Mouse (Mus musculus): ENCODE results near the gene Farp1.

Farp1 gene

DNA sequence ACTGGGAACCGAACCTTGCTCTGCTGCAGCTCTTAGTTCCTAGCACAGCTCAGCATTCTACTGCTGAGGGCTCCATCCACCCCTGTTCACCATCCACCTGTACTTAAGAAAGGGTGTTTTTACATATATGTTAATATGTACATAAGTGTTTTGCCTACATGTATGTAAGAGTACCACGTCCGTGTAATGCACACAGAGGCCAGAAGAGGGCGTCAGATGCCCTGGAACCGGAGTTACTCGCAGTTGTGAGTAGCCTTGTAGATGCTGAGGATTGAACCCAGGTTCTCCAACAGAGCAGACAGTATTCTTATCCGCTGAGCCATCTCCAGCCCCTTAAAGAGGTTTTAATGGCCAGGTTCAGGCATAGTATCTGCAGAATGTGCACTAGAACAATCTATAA lies 183.6 kb downstream of the Farp1 start:
- no peak for DNase-seq (ENCODE audit: low spot score in 2 of 2)

DNA sequence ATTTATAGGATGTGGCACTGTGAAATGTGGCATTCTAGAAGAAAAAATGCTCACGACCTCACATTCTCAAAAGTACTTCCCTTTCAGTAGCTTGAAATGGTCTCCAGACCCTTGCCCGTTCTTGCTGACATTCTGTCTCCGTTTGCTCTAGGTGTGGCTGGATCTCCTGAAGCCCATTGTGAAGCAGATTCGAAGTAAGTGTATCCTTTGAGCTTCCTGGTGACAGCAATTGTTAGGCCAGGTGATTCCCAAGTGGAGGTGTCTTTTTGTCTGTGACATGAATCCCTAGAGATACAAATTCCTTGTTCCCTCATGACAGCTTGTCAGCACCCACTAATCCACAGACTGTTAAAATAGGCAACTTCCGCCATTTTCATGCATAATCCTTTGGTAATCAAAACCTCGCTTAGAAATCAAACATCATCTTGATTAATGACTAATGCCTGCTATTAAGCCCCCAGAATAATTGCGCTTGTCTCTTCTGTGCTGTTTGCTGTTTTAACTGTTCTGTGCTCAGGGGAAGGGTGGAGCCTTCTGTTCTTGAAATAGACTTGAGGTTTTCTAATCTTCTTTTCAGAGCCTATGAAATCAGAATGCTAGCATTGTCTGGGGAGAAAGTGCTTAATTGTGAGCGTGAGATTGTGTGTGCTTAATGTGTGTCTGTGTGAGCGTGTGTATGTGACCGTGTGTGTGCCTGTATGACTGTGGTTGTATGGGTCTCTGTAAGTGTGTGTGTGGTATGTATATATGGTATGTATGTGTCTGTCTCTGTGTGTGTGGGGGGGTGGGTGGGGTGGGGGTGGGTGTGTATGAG lies 184.4 kb downstream of the Farp1 start:
- no peak for DNase-seq (ENCODE audit: low spot score in 2 of 2)

DNA sequence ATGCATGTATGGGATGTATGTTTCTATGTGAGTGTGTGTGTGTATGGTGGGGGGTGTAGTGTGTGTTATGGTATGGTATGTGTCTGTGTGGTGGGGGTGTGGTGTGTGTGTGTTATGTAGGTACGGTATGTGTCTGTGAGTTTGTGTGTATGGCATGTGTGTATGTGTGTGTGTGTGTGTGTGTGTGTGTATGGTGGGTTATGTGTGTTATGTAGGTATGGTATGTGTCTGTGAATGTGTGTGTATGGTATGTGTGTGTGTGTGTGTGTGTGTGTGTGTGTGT lies 185.0 kb downstream of the Farp1 start:
- DNase-seq (ENCODE audit: low spot score in 2 of 2) = no peak

DNA sequence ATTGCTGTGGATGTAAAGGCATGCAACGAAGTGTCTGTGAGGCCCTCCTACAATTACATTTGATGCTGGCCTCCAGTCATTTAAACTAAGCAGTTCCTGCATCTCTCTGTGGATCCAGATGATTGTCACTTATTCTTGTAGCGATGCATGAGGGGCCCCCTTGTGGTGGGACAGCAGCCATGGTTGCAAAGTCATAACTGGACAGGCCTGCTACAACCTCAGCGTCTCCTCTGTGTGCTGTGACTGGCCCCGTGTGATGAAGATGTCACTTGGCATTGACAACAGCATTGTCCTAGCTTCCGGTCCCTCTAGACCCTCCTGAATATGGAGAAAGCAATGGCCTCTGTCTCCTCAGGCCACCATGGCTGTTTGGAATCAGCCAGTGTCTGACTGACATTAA lies 185.7 kb downstream of the Farp1 start:
- peak; percentile 50 to 73 for DNase-seq (ENCODE audit: low spot score in 2 of 2)

DNA sequence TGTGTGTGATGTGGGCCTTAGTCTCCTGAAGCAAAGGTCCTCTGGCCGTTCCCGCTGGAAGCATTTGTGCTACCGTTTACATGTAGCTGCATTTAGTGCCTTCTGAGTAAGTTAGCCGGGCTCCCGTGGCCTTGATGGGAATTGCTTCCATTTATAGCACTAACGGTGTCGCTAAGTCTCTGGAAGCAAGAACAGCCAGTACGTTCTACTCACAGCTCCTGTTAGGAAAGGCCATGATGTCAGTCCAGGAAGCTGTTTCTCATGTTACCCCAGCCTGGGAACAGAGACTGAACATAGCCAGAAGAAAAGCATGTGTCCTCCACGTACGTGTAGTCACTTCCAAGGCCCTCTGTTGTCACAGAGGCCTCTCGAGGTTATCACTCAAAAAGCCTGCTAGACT lies 190.8 kb downstream of the Farp1 start:
- no peak for DNase-seq (ENCODE audit: low spot score in 2 of 2)

DNA sequence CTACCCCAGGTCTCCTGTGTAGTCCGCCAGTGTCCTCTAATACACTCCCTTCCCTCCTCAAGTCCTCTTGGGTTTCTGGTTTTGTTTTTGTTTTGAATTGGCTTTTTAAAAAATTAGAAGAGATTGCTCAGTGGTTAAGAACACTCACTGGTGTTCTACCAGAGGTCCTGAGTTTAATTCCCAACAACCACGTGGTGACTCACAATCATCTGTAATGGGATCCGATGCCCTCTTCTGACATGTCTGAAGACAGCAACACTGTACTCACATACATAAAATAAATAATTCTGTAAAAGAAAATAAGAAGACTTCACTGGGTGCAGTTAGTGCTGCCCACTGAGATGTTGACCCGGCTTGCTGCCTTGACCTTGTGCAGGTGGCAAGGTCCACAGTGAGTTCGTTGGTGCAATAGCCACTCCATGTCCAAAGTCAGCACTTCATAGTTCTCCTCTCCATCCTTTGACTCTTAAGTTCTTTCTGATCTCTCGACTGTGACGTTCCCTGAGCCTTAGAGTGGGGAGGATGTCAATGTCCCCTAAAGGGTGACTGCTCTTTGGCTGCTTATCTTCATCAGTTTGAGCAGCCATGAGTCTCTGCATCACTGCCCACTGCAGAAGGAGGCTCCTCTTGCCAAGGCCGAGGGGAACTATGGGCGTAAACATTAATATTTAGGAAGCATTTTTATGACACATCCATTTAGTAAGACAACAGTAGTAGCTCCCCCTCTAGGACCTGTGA lies 194.2 kb downstream of the Farp1 start:
- DNase-seq (ENCODE audit: low spot score in 2 of 2) = no peak

DNA sequence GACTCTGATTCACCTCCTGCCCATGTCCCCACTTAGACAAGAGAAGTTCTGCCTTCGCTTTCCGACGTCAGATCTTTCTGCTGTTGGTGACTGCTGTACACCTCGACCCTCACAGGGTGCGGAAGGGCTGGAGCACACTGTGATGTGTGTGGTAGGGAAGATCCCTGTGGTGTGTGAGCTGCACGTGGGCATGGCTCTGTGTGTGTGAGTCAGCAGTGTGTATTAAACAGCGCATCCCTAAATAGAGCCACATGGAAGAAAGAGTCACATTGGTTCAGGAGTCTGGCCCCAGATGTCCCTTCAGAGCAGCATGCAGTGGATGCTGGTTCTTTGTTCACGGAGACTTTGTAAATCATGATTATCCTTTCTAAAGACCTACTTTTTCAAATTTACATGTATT lies 196.2 kb downstream of the Farp1 start:
- DNase-seq (ENCODE audit: low spot score in 2 of 2) = no peak

DNA sequence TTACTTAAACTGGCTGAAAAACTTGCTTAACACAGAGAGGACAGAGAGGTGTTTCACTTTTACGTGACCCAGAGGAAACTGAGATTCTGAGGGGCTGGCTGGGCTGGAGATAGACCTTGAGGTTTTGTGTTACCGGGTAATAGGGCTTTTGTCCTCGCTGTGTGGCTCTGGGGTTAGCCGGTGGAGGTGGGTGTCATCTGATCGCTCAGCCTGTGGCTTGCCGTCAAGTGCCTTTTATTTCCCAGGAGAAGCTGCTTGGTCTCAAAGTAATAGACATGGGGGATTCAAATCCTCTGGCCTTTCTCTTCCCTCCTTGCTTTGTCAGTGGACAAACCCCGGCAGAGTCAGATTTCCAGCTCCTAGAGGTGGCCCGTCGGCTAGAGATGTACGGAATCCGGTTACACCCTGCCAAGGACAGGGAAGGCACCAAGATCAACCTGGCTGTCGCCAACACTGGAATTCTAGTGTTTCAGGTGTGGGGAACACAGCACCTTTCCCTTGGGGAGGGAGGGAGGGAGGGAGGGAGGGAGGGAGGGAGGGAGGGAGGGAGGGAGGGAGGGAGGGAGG lies 199.8 kb downstream of the Farp1 start:
- DNase-seq (ENCODE audit: low spot score in 2 of 2) = no peak

DNA sequence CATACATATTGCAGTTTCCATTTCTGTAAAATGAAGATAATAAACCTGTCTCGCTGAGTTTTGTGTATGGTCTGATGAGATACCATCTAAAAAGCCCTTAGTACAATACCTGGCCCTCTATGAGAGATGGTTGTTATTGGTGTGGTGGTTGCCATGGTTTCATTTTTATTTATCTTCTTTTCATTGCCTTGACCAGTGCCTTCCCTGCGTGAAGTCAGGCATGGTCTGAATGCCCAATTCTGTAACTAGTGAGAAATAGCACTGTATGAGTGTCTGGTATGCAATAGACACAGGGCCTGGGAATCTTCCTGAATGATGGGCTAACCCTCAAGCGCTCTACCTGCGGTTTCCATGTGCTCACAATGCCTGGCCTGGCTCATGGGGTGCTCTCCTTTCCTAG lies 201.7 kb downstream of the Farp1 start:
- DNase-seq (ENCODE audit: low spot score in 2 of 2) = no peak

DNA sequence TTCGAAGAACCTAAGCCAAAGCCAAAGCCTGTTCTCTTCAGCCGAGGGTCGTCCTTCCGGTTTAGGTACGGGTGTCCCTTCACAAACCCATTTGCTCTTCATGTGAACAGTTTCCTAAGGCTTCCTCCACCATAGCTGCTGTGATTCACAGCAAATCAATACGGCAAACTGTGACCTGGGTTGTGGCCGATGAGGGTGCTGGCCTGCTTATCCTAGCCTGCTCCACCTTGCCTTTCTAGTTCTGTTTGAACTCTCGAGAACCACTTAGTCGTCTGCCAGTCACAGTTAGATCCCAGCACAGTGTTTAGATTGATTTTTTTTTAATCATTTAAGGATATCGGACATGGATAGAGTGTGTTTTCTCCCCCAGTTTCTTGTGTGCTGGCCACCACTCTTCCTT lies 203.7 kb downstream of the Farp1 start:
- DNase-seq (ENCODE audit: low spot score in 2 of 2) = no peak

DNA sequence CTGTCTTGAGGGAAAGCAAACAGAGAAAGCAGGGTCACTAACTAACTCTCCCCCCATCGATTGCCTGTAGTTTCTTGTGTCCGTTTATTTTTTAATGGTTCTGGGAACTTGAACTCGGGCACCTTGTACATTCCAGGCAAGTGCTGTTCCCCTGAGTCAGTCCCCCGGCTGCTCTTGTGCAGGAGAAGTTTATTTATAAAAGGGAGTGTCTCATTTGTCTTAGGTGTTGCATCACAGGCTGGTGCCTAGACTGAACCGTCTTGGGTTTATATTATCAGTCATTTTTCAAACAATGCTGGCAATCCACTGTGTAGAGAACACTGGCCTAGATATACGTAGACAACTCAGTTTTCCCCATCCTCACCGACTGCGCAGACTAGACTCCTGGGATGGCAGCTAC lies 204.4 kb downstream of the Farp1 start:
- peak in 1 of 2 experiments; percentile 11 for DNase-seq (ENCODE audit: low spot score in 2 of 2)

DNA sequence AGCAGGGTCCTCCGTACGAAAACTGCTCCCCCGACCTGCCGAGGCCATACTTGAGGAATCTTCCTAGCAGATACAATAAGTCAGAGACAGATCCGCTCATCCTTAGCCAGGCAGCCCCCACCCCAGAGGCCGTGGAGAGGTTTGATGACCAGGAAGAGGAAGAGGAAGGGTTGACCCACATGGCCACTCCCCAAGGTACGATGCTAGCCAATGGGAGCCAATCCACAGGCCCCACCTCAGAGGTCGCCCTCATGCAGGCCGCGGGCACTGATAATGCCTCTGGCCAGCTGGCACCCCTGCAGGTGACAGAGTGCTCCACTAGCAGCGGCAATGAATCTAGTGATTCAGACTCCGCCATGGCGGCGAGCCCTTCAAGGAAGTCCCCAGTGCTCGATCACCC lies 209.1 kb downstream of the Farp1 start:
- no peak for DNase-seq (ENCODE audit: low spot score in 2 of 2)

DNA sequence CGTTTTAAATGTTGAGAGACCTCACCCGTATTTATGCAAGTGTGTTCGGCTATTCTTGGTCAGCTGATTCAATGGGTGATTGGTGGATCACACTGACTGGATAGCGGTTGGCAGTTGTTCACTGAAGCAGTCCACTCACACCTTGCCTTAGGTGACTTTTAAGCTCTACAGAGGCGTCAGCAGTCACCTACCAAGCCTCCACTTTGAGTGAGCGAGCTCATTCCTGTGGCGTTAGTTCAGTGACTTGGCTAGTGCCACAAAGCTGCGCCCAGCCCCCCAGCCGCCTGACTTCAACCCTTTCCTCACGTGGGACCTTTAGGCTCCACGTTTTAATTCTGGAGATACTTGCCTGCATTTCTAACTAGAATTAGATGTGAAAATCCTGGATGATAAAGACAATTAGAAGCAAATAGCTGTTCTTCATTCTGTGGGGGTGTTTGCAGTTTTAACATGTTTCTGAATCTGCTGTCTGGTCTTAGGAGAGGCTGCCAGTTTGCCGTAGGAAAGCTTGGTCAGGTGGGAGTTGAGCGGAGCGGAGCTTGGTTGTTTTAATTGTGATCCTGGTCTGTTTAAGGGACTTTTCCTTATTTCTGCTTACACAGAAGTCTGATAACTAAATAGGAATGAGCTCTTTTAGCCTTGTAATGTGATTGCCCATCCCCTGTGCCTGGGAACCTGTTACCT lies 211.2 kb downstream of the Farp1 start:
- no peak for DNase-seq (ENCODE audit: low spot score in 2 of 2)

DNA sequence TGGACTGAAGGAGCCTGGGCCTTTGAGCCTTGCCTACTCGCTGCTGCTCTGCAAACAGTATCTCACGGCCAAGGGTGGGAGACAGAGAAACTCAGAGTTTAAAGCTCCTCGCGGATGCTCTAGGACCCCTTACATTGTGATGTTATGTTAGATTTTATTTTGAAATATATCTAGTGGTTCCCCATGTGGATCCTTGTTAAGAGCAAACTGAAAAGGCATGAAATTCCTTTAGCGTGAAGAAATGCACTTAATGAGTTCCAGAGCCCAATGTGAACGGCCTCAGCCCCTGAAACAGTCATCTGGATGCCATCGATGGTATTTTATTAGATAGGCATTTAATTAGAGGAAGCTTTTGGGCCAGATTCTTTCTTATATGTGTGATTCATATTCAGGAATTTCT lies 212.3 kb downstream of the Farp1 start:
- no peak for DNase-seq (ENCODE audit: low spot score in 2 of 2)

DNA sequence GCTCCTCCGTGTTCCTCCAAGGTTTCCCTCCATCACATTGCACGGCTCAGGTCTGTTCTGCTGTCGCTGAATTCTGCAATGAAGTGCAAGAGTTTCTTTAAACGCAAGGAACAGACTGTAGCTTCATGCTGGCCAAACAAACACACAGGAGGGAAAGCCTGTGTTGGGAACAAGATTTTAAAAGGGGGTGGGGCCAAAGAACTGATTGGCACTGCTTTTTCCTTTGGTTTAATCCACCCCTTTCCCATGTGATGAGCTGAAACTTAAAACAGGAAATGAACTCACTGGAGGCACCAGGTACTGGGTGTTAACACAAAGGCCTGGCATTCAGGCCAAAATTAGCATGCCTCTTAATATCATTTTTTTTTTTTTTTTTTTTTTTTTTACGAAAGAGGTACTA lies 213.3 kb downstream of the Farp1 start:
- DNase-seq (ENCODE audit: low spot score in 2 of 2) = no peak

DNA sequence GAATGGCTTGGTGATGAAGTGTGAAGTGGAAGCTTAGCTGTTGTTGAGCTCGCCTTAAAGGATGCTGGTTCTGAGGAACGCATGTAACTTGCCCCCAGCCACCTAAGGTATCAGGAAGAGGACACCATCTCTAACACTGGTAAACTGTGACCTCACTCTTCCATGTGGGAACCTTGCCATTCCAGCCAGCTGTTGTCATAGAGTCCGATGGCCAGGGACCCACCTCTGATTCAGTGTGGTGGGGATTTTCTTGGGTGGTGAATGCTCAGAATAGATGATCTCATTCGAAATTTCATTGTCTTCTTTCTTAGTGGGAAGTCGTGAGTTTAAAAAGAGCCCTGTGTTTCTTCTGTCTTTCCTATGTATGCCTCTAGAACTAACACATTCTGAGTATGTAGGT lies 216.1 kb downstream of the Farp1 start:
- no peak for DNase-seq (ENCODE audit: low spot score in 2 of 2)

DNA sequence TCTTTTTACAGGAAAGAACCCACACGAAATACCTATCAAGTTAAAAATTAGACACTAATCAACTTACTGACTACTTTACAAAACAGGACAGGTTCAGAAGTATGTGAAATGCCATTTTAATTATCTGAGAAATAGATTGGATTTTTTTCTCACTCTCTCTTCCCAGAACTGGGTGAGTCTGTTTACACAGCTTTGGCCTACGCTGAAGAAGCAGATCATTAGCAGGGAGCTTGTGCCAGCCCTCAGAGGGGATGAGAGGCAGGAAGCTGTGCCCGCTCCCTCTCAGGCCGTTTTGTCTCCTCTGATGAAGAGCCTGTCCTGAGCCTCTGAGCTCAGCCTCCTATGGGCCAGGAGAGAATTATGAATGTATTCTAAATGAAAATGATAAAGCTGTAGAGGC lies 216.7 kb downstream of the Farp1 start:
- DNase-seq (ENCODE audit: low spot score in 2 of 2) = no peak

DNA sequence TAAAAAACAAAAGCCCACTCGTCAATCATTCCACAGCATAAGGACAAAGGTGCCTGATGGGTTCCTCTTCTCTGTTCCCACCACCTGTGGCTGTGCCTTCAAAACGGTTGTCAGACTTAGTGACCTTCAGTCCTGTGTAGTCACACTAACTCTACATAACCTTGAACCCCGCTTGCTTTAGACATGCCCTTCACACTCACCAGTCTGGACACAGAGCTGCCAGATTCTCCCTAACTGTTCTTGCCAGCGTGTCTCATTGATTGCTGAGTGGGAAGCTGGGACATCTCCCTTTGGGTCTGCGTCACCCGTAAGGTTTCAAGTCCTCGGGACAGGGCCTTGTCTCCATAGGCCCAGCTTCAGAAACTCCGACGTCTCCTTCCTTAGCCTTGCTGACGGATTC lies 217.5 kb downstream of the Farp1 start:
- no peak for DNase-seq (ENCODE audit: low spot score in 2 of 2)

DNA sequence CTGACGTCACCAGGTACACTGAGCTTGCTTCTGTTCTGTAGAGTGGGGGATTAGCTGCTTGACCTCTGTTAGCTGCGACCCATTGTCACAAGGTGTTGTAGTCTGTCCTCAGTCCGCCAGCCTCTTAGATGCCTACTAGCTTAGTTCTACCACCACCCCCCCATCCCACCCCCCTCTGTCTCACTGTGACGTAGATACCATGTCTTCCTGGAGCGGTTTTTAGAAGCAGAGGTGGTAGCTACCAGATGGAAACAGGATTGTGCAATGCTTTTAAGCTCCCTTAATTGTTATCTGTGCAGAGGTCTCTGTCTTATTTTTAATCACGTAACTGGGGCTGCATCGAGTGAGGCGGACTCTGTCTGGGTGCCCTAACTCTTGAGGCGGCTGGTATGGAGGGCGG lies 219.9 kb downstream of the Farp1 start:
- DNase-seq (ENCODE audit: low spot score in 2 of 2) = no peak

DNA sequence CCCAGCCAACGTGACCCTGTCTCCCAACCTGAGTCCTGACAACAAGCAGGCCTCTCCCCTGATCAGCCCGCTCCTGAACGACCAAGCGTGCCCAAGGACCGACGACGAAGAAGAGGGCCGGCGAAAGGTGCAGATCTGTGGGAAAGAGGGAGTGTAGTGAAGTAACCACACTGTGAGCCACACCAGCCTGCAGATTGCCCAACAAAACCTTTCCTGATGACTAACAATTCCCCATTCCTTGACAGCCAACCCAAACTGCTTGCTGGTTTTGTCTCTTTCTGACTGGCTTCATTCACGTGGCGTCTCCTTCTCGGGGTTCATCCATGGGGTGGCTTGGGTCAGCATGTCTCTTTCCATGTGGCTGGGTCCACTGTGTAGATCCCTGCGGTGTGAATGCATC lies 220.5 kb downstream of the Farp1 start:
- no peak for DNase-seq (ENCODE audit: low spot score in 2 of 2)

DNA sequence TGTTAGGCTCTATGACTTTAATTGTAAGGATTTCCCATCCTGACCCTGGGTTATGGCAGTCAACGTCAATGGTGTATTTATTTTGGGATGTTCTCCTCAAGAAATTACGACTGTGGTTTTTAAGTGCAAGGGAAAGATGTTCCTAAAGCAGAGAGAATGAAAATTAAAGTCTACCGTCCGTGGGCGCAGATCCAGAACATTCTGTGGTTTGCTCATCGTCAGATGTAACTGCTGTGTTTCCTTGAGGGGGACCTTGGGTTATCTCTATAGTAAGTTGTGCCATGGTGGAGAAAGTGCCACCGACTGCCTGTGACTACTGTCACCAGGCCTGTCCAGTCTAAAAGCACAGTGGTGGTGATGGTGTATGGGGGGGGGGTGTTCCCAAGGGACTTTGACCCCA lies 221.9 kb downstream of the Farp1 start:
- no peak for DNase-seq (ENCODE audit: low spot score in 2 of 2)

DNA sequence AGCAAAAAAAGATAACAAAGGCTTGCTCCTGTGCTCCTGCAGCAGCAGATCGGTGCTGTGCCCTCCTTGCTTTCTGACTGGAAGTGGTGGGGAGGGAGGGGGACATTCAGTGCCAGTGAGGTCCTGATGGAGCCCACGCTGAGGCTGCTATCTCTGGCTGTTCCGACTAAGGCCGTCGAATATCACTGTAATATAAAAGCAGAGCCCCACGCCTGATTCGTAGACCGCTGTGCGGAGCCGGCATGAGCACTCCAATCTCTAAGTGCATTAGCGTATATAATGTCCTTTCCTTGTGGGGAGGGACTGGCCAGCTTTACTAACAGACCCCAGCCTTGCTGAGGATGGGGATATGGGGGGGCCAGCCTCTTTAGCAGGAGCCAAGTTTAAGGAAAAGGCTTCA lies 224.3 kb downstream of the Farp1 start:
- DNase-seq (ENCODE audit: low spot score in 2 of 2) = no peak

DNA sequence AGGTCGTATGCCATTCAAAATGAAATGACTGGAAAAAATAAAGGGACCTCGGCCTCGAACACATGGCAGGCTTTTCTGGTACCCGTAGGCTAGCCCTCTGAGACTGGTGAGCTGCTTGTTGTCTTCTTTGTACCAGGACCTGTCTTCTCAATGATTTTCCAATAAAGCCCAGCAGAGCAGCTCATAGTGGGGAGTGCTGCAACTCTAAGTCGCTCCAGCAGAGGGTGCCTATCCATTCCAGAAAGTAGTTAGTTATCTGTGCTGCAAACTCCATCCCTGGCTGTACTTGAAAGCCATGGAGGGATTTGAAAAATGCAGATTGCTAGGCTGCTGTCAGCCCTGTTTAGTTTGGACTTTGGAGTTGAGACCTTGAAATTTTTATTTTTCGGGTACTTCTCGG lies 224.8 kb downstream of the Farp1 start:
- DNase-seq (ENCODE audit: low spot score in 2 of 2) = peak in 1 of 2 experiments; percentile 55

Data from urinary bladder, postnatal 36 days (tissue).